Mouse (Mus musculus) forelimb bud, embryonic 11.5 days (tissue): ENCODE results near the gene Ube2z.
"Not testable (repeated sequence)": the region's sequence is repeated elsewhere in the genome, so short reads cannot be mapped to it uniquely, and the experiment has no call there.

Source experiments
- DNase-seq: peaks from one replicate; pipeline ENCODE4 v3.0.0-alpha.2; 2012; ENCODE audit warnings: low read depth, low spot score

The Ube2z gene

DNA sequence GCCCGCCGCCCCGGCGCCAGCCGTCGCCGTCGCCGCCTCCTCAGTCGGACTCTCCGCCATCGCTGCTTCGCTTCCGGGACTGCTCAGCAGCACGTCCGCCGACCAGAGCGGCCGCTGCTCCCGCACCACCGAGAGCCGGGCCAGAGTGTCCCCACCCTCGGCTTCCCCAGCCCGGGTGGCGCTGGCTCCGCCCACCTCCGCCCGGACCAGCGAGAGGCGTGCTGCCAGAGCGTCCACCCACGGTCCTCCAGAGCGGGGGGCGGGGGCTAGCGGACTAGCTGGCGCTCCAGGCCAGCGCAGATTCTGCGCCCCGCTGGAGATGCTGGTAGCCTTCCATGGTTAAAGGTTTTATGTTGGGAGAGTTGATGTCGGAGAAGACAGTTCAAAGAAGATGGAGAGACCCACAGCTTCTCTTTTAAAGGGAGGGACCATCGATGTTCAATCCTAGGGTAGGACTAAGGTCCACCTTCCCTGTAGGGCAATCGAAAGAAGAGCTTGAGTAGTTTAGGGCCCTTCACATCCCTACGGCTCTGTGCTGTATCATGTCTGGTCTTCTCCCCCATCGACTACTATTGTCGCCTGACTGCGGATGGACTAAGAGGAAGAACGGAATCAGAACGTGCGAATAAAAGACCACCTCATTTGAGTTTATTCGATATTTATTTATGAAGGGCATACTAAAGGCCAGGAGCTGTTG lies at the start of gene Ube2z:
TSS of gene Ube2z (minus strand) at position 174 of the 697 bp plus-strand sequence.
- peak; percentile 92 for DNase-seq

DNA sequence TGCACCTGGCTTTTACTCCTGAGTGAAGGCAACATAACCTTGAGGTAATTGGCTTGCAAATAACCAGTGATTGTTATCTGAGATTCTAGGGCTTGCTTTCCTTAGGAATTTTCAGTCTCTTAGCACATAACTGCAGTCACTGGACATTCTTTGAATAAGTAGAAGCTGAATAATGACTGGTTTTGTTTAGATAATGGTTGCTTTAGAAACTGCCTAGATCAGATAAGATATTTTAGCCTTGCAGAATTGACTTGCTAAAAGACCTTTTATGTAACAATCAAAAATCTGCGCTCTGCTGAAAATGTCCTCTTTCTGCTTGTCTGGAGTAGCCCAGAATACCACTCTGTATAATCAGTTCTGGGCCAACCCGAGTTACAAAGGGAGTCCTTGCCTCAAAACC lies 48.9 kb upstream of the Ube2z start:
- DNase-seq, result no peak

DNA sequence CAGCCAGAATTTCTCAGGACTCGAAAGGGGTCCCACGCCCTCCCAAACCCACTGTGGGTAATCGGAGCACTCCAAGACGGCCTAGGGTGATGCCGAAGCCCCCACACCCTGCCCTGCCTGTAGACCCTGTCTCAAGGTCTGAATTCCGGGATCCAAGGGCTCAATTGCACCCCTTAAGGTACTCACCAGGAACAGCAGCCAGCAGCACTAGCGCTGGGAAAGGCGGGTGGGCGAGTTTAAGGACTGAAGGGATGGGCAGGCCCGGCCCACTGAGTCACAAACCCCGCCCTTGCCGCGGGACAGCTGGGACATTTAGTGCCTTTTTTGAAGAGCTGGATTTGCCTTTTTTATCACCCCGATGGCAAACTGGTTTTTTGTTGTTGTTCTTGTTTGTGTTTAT lies 46.6 kb upstream of the Ube2z start, which contains the start of gene Calcoco2:
TSS of gene Calcoco2 (minus strand) at position 214 of the 400 bp plus-strand sequence.
- no peak for DNase-seq

DNA sequence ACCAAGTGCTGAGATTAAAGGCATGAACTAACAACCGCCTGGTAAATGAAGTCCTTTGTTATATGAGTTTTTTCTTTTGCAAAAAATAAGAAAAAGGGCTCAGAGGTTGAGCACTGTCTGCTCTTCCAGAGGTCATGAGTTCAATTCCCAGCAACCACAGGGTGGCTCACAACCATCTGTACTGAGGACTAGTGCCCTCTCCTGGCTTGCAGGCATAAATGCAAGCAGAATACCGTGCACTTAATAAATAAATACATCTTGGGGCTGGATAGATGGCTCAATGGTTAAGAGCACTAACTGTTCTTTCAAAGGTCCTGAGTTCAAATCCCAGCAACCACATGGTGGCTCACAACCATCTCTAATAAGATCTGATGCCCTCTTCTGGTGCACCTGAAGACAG lies 45.8 kb upstream of the Ube2z start:
- not testable (repeated sequence) for DNase-seq

DNA sequence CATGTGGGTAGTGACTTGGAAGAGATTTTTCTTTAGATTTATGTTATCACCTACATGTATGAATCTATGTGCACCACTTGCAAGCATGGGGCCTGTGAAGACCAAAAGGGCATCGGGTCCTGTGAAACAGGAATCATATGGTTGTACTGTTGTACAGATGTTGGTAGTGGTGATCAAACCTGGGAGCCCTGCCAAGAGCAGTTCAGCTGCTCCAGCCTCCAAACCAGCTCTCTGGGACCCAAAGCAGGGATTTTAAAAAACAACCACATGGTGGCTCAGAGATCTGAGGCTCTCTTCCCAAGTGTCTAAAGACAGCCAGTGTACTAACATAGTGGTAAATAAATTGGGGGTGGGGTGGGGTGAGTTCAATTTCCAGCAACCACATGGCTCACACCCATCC lies 43.2 kb upstream of the Ube2z start:
- DNase-seq, result no peak

DNA sequence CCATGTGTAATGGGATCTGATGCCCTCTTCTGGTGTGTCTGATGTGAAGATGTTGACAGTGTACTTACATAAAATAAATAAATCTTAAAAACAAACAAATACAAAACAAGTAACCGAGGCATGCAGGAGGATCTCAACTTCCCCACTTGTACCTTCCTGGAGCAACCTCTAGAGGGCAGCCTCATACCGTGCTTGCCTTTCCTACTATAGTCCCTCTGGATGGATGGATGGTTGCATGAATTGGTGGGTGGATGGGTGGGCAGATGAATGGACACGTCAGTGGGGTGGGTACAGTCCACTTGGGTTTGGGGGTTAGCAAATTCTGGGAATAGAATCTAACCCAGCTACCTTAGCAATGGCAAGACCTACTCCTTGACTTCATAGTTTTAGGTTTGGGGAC lies 28.2 kb upstream of the Ube2z start:
- peak; percentile 53 for DNase-seq

DNA sequence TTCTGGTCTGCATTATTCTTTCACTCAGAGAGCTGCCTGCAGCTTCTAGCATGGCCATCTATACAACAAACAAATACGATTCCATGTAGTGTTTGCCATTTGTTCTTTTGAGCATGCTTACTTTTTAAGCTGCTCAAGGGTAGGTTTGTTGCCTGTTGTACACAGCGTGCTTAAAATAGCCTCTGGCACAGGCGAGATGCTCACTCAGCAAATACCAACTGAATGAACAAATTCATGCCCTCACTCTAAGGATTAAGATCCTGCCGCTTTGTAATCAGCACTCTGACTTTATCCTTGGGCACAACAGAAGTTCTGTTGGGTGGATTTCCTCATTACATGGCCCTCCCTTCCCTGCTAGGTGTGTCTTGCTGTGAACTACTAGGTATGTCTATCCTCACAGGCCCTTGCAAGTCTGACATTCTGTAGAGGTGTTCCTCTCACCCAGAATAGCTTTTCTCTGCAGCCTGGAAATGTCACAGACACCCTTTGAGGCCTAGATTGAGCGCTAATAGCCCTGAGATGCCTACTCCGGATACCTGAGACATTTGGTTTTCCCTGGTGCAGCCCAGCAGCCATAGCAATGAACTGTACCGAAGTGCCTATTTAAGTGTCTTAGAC lies 27.6 kb upstream of the Ube2z start:
- no peak for DNase-seq

DNA sequence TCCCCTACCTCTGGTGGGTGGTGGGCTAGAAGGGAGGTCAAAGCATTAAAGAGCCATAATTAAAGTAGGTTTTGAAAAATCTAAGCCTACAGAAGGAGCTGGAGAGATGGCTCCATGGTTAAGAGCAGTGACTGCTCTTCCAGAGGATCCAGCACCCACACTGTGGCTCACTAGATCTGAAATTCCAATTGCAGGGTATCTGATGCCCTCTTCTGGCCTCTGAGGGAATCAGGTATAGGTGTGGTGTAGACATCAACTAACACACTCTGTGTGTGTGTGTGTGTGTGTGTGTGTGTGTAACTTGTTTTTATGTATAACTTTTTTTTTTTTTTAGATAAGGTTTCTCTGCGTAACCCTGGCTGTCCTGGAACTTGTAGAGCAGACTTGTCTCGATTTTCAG lies 25.9 kb upstream of the Ube2z start:
- DNase-seq, result peak; percentile 21

DNA sequence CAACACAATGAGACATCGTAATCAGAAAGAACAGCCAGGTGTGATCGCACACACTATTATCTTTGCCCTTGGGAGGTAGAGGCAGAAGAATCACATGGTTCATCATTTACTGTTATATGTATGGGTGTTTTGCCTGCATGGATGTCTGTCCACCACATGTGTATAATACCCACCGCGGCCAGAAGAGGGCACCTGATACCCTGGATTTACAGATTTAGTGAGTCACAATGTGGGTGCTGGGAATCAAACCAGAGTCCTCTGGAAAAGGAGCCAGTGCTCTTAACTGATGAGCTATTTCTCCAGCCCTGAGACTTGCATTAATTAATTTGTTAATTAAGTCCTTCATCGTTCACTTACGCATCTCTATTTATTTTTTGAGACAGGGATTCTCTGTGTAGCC lies 22.8 kb upstream of the Ube2z start:
- DNase-seq, result no peak

DNA sequence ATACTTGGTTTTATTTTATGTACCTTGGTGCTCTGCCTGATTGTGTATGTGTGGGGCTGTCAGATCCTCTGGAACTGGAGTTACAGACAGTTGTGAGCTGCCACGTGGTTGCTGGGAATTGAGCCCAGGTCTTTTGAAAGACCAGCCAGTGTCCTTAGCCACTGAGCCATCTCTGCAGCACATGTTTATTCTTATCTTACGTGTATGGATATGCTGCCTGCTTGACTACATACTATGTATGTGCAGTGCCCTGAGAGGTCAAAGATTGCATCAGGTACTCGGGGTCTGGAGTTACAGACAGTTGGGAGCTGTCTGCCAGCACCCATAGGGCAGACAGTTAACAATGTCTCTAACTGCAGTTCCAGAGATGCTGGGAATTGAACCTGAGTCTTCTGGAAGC lies 17.5 kb upstream of the Ube2z start:
- DNase-seq, result no peak

DNA sequence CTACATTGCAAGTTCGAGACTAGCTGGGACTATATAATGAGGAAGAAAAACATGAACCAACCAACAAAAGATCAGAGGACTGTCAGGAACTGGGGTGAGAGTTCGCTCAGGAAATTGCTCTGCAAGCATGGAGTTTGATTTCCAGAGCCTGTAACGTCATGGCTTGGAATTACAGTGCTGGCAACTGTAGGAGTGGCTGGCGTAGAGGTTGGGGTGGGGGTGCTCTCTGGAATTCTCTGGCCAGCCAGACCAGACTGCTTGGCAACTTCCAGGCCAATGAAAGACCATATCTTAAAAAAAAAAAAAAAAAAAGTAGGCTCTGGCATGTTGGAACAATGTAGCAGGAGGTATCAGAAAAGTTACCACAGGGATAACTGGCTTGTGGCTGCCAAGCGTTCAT lies 15.5 kb upstream of the Ube2z start:
- no peak for DNase-seq

DNA sequence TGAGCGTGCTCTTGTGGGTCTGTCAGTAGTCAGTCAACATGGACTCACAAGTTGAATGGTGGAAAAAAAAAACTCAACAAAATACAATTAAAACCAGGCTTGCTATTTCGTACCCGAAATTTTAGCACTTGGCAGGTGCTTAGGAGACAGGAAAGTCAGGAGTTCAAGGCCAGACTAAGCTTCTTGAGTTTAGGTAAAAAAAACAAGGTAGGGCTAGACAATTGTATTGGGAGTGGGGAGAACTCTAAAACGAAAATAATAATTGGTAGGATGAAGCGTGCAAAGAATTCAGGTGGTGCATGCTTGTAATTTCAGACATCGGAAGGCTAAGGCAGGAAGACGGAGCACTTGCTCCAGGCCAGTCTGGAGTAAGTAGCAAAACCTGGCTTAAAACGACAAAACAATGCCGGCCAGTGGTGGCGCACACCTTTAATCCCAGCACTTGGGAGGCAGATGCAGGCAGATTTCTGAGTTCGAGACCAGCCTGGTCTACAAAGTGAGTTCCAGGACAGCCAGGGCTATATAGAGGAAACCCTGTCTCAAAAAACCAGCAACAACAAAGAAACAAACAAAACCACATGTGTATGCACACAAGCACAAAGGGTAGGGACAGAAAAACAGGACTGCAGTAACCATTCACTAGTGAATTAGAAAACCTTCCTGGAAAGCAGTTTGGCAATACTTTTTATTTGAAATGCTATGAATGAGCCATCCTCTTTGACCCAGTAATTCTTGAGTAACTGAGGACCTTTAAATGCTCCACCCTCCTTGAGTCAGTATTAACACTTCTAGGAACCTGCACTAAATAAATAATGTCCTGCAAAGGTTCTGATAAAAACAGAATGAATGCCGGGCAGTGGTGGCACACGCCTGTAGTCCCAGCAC lies 11.3 kb upstream of the Ube2z start:
- DNase-seq, result no peak

DNA sequence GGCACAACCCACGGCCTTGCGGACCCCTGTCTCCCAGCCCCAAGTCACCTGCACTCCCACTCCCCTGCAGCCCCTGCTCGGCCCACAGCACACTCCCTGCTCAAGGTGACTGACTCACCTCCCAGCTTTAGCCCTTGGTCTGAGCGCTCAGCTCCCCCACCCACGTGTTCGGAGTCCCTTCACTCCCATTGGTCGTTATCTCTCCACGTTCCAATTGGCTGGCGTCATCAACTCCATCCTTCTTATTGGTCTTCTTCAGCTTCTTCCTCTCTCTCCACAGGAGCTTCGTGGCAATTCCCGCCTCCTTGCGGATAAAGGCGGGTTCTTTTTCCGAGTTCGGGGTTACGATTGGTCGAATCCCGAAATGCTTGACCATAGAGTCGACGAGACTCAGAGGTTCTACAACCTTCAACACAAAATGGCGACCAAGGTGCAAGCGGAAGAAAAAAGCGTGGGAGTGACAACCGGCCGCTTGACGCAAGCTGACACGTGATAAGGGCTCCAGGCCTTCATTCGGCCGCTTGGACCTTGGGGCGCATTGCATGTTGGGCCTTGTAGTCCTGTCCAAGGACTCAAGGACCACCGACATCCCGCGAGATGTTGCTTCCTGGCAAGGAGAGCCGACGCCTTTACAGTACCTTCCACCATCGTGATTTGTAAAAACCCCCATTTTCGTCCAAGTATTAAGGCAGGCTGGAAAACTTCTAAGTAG lies 10.5 kb upstream of the Ube2z start, which contains the start of gene Atp5g1:
TSS of gene Atp5g1 (minus strand) at position 162 of the 712 bp plus-strand sequence.
- peak; percentile 100 for DNase-seq

DNA sequence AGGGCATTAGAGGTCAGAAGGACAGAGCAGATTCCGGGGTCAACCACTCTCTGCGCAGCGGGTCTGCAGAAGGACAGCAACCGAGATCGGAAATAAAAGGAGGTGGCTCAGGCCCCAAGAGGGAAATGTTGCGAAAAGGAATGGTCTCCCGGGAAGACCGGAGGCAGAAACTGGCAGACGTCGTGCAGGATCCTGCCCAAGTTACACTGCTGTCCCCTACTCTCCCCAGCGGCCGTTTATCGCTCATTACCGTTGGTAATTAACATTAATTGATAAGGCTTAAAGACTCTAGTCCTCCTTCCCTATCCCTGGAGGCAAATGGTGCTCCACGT lies 10.0 kb upstream of the Ube2z start:
- no peak for DNase-seq

DNA sequence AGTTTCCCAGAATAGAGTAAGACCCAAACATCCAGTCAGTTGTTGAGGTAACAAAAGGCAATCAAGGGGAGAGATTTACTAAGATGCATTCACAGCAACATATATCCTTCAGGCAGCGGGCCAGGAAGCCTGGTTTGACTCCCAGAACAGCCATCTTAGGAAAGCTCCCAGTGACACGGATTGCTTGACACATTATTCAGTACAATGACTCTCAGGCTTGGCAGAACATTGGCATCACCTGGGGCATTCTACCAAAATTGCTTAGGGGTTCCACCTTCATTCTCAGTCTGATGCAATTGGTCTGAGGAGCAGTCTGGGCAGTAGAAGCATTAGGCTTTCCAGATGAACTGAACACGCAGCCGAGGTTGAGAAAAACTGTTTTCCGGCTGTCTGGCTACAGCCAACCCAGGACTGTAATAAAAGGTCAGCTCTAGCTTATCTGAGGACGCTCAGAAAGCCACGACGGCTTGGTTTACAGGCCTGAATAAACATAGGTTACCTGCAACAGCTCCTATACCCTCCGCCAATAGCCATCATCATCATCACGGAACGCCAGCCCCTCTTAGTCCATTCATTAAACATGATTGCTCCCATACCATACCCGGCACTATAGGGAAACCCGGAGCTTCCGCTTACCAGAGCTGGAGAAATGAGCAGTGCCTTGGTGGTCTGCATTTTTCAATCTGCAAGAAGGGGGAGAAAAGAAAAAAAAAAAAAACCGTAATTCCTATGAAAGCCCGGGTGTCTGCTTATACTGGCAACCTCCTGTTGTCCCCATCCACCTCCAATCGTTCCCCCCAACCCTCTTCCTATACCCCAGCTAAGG lies 9.4 kb upstream of the Ube2z start:
- no peak for DNase-seq

DNA sequence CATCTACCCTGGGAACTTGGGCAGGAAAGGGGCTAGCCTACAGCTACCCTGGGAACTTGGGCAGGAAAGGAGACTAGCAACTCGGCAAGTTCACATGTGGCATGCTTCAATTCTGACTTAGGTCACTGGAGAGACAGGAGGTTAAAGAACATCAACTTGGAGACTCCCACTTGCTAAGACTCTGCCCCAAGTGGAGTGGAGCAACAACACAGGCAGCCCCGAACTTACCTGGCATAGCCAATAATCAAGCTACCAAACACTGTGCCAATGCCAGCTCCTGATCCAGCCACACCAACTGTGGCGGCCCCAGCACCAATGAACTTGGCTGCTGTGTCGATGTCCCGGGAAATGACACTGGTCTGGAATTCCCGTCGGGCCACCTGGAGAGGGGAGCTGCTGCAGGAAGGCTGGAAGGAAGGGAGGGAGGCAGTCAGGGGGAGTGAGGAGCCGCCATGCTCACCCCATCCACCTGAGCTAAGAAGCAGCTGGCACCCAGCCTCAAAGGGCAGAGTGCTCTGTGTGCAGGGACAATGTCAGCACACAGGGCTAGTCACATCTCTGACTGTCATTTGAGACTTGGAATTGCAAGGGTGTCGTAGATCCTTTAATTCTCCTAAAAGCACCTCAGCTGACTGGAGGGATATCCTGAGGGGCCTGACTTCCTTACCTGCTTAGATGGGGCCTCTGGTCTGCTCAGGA lies 8.3 kb upstream of the Ube2z start:
- DNase-seq, result no peak

DNA sequence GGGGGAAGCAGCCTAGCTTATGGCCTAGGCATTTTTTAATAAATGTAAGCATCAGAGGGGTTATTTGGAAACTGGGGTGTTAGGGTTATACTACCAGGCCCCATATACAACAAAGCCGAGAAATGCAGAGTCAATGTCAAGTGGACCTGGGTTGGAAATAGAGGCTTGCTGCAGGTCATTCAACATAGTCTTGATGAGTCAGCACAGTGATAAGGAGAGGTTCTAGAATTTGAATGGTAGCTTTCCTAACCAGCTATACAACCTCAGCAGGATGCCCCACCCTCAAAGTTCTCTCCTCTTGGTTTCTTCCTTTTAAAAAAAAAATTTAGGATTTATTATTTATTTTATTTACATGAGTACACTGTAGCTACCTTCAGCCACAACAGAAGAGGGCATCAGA lies 5.8 kb upstream of the Ube2z start:
- DNase-seq, result no peak

DNA sequence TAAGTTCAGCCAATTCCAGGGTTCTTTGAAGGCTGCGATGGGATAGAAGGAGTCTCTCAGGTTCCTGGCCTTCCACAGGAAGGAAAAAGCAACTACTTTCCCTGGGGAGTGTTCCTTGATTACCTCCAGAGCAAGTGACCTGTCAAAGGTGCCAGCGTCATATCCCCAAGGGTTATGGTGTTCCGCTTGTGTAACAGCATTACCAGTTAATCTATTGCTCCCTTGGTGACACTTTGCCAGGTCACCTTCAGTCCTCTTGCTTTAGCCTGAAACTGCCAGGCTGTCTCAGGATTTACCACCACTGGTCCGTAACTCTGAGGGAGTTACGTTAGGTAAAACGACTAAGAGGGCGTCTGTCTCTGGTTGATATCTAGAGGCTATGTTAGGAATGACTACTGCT lies 5.2 kb upstream of the Ube2z start:
- DNase-seq, result no peak

DNA sequence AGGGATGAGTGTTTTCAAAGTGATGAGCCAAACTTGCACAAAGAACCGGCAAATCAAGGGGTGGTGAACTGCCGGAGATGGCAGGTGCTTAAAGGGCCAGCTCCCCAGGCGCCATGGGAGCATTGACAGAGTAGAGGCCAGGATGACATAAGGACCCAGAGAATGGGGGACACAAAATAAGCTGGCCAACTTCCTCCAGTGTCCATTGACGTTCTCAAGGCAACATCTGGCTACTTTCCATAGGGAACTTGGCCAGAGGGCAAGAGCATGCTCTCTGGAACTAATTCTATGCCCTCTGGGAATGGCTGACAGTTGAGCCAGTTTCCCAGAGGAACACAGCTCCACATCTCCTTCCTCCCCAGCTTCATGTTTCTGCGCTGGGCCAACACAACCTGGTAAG lies 3.0 kb upstream of the Ube2z start:
- DNase-seq, result no peak

DNA sequence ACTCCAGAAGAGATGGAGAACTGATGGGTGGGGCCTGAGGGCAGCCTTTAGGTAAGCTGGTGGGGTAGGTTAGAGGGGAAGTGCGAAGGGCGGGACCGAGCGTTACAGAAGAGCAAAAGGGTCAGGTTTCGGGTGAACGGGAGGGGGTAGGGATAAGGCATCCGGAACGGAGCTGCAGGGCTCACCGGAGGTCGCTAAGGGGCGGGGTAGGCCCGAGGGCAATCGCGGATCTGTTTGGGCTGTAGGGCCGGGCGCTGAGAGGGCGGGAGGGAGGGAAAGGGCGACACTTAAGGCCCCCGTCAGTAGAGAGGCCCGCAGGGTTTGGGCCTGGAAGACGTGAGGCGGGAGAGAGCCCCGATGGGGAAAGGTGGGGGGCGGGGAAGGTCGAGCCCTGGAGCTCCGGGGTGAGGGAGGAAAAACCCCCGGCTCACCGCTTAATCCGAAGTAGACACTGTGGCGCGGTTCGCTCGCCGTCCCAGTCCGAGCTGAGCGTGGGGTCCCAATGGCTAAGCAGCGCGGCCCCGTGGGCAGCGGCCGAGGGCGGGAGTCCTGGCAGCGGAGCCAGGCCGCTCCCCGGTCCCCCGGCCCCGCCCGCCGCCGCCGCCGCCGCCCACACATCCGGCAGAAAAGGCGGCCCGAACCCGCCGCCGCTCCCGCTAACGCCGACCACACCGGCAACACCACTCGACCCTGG lies 520 bp downstream of the Ube2z start:
- peak; percentile 52 for DNase-seq
